Mouse (Mus musculus): Measurements from ENCODE around the gene Gm45618. TPM values are rescaled to one million over a fixed set of nuclear protein-coding genes. Genes with fewer than 3 reads are reported as not detected.
"Not testable (repeated sequence)": the region's sequence is repeated elsewhere in the genome, so short reads cannot be mapped to it uniquely, and the experiment has no call there.

Gene Gm45618
- polyA plus RNA-seq (2015; fragmentation: Nextera tagmentation; extraction: Ambion mirVana), result not detected in 2 replicates

GRCm38 (mm10) chr7:142120629-142121028 lies at the start of gene Gm45618:
Gm45618 (minus strand) TSS chr7:142120729.
- DNase-seq; H3K4me2 ChIP-seq; H3K27me3 ChIP-seq; H3K9ac ChIP-seq; H3K36me3 ChIP-seq; H3K27ac ChIP-seq; ATAC-seq (ENCODE audit: low read depth); H3K4me3 ChIP-seq (replicated peaks); H3K4me1 ChIP-seq (replicated peaks); H3K9me3 ChIP-seq (replicated peaks): not testable (repeated sequence)
- WGBS (ENCODE audit: insufficient replicate concordance), result 86% methylated on average over 1 of the region's 1 CpGs

- Histone ChIP-seq H3K4me3 (replicated peaks) (no peak overlapping the region), H3K9me3 (replicated peaks) (no peaks in the 10 kb centered on the region), H3K4me1 (replicated peaks) (no peaks in the 10 kb centered on the region), H3K4me2 (no peak overlapping the region), H3K36me3 (no peaks in the 10 kb centered on the region), H3K27ac (no peak overlapping the region), H3K9ac (no peak overlapping the region), H3K27me3 (no peaks in the 10 kb centered on the region)
- 33% methylated on average over 3 of the region's 3 CpGs for WGBS (ENCODE audit: insufficient replicate concordance)
- no peak for DNase-seq
- no peak for ATAC-seq (ENCODE audit: low read depth)
These were observed 49.3 kb upstream of the Gm45618 start for GRCm38 (mm10) chr7:142169836-142170235.

- H3K27ac ChIP-seq; H3K4me2 ChIP-seq; DNase-seq; ATAC-seq (ENCODE audit: low read depth); H3K4me3 ChIP-seq (replicated peaks); H3K9me3 ChIP-seq (replicated peaks); H3K36me3 ChIP-seq; H3K4me1 ChIP-seq (replicated peaks); H3K9ac ChIP-seq; H3K27me3 ChIP-seq: not testable (repeated sequence)
These were observed 45.1 kb upstream of the Gm45618 start, which contains the start of gene Gm4553 for GRCm38 (mm10) chr7:142165639-142166038. Gm4553 (minus strand) TSS chr7:142165739.

GRCm38 (mm10) chr7:142159366-142159765 lies 38.8 kb upstream of the Gm45618 start:
- Histone ChIP-seq H3K4me2 (no peak overlapping the region), H3K36me3 (no peaks in the 10 kb centered on the region), H3K27ac (no peak overlapping the region), H3K27me3 (no peaks in the 10 kb centered on the region), H3K9me3 (replicated peaks) (no peaks in the 10 kb centered on the region), H3K9ac (no peak overlapping the region), H3K4me1 (replicated peaks) (no peaks in the 10 kb centered on the region), H3K4me3 (replicated peaks) (no peak overlapping the region)
- 76% methylated on average over 3 of the region's 3 CpGs for WGBS (ENCODE audit: insufficient replicate concordance)
- ATAC-seq (ENCODE audit: low read depth), result no peak
- no peak for DNase-seq

GRCm38 (mm10) chr7:142157013-142157412 lies 36.5 kb upstream of the Gm45618 start, which contains the start of gene Gm29735:
Gm29735 (minus strand) TSS chr7:142157113.
- ATAC-seq (ENCODE audit: low read depth); H3K36me3 ChIP-seq: not testable (repeated sequence)
- WGBS (ENCODE audit: insufficient replicate concordance), result 20% methylated on average over 2 of the region's 2 CpGs

GRCm38 (mm10) chr7:142155308-142155707 lies 34.8 kb upstream of the Gm45618 start:
- WGBS (ENCODE audit: insufficient replicate concordance), result 43% methylated on average over 1 of the region's 1 CpGs
- no peaks in the 10 kb centered on the region for H3K27me3 ChIP-seq
- no peak overlapping the region for H3K27ac ChIP-seq
- H3K9ac ChIP-seq, result no peak overlapping the region
- H3K4me2 ChIP-seq, result no peak overlapping the region
- H3K4me1 ChIP-seq (replicated peaks), result no peaks in the 10 kb centered on the region
- H3K9me3 ChIP-seq (replicated peaks), result no peaks in the 10 kb centered on the region
- H3K36me3 ChIP-seq, result no peaks in the 10 kb centered on the region
- H3K4me3 ChIP-seq (replicated peaks), result no peak overlapping the region
- ATAC-seq (ENCODE audit: low read depth) (no peak), DNase-seq (no peak)

More at GRCm38 (mm10) chr7:142157013-142157412, 36.5 kb upstream of the Gm45618 start, which contains the start of gene Gm29735:
- H3K9ac ChIP-seq; H3K27me3 ChIP-seq; H3K4me3 ChIP-seq (replicated peaks); H3K27ac ChIP-seq; H3K4me2 ChIP-seq; H3K9me3 ChIP-seq (replicated peaks); DNase-seq; H3K4me1 ChIP-seq (replicated peaks): not testable (repeated sequence)

GRCm38 (mm10) chr7:142152191-142152590 lies 31.7 kb upstream of the Gm45618 start:
- Histone ChIP-seq H3K36me3 (no peaks in the 10 kb centered on the region), H3K4me3 (replicated peaks) (no peak overlapping the region), H3K4me2 (no peak overlapping the region), H3K9me3 (replicated peaks) (no peaks in the 10 kb centered on the region), H3K27me3 (no peaks in the 10 kb centered on the region), H3K9ac (no peak overlapping the region), H3K4me1 (replicated peaks) (no peaks in the 10 kb centered on the region), H3K27ac (no peak overlapping the region)
- ATAC-seq (ENCODE audit: low read depth), result no peak
- WGBS (ENCODE audit: insufficient replicate concordance), result 62% methylated on average over 4 of the region's 4 CpGs
- DNase-seq, result no peak

- Histone ChIP-seq H3K4me2 (no peak overlapping the region), H3K9ac (no peak overlapping the region), H3K36me3 (no peaks in the 10 kb centered on the region), H3K9me3 (replicated peaks) (no peaks in the 10 kb centered on the region), H3K27ac (no peak overlapping the region), H3K4me1 (replicated peaks) (no peaks in the 10 kb centered on the region), H3K4me3 (replicated peaks) (no peak overlapping the region), H3K27me3 (no peaks in the 10 kb centered on the region)
- DNase-seq, result no peak
- no peak for ATAC-seq (ENCODE audit: low read depth)
These were observed 28.1 kb upstream of the Gm45618 start for GRCm38 (mm10) chr7:142148633-142149032.

- no peak overlapping the region for H3K9ac ChIP-seq
- H3K9me3 ChIP-seq (replicated peaks), result no peaks in the 10 kb centered on the region
- H3K4me1 ChIP-seq (replicated peaks), result no peaks in the 10 kb centered on the region
- WGBS (ENCODE audit: insufficient replicate concordance), result 8% methylated on average over 1 of the region's 1 CpGs
- no peaks in the 10 kb centered on the region for H3K27me3 ChIP-seq
- DNase-seq (peak; percentile 8), ATAC-seq (ENCODE audit: low read depth) (no peak)
- no peak overlapping the region for H3K4me3 ChIP-seq (replicated peaks)
- H3K4me2 ChIP-seq, result no peak overlapping the region
- no peaks in the 10 kb centered on the region for H3K36me3 ChIP-seq
- H3K27ac ChIP-seq, result no peak overlapping the region
These were observed 25.5 kb upstream of the Gm45618 start for GRCm38 (mm10) chr7:142146033-142146432.

GRCm38 (mm10) chr7:142145413-142145940 lies 24.9 kb upstream of the Gm45618 start:
- 36% methylated on average over 3 of the region's 4 CpGs for WGBS (ENCODE audit: insufficient replicate concordance)
- Histone ChIP-seq H3K4me3 (replicated peaks) (no peak overlapping the region), H3K36me3 (no peaks in the 10 kb centered on the region), H3K9me3 (replicated peaks) (no peaks in the 10 kb centered on the region), H3K27ac (no peak overlapping the region), H3K4me1 (replicated peaks) (no peaks in the 10 kb centered on the region), H3K4me2 (no peak overlapping the region), H3K9ac (no peak overlapping the region), H3K27me3 (no peaks in the 10 kb centered on the region)
- DNase-seq, result no peak
- no peak for ATAC-seq (ENCODE audit: low read depth)

GRCm38 (mm10) chr7:142144507-142144906 lies 24.0 kb upstream of the Gm45618 start, which contains the start of gene Gm45337:
Gm45337 (minus strand) TSS chr7:142144607.
- H3K27ac ChIP-seq, result no peak within 1 kb of the TSS
- no peaks in the 10 kb centered on the region for H3K27me3 ChIP-seq
- H3K4me2 ChIP-seq, result no peak within 1 kb of the TSS
- no peaks in the 10 kb centered on the region for H3K36me3 ChIP-seq
- ATAC-seq (ENCODE audit: low read depth) (no peak), DNase-seq (no peak)
- no peak within 1 kb of the TSS for H3K4me3 ChIP-seq (replicated peaks)
- H3K4me1 ChIP-seq (replicated peaks), result no peaks in the 10 kb centered on the region
- H3K9me3 ChIP-seq (replicated peaks), result no peaks in the 10 kb centered on the region
- WGBS (ENCODE audit: insufficient replicate concordance), result 51% methylated on average over 1 of the region's 1 CpGs
- H3K9ac ChIP-seq, result no peak within 1 kb of the TSS

GRCm38 (mm10) chr7:142143506-142144010 lies 23.0 kb upstream of the Gm45618 start:
- 0% methylated on average over 1 of the region's 1 CpGs for WGBS (ENCODE audit: insufficient replicate concordance)
- not testable (repeated sequence) for H3K27me3 ChIP-seq; H3K9me3 ChIP-seq (replicated peaks); ATAC-seq (ENCODE audit: low read depth); H3K4me1 ChIP-seq (replicated peaks); DNase-seq; H3K36me3 ChIP-seq; H3K9ac ChIP-seq; H3K4me2 ChIP-seq; H3K4me3 ChIP-seq (replicated peaks); H3K27ac ChIP-seq
